Mouse (Mus musculus): Measurements from ENCODE around the gene Tbc1d1.

DNA sequence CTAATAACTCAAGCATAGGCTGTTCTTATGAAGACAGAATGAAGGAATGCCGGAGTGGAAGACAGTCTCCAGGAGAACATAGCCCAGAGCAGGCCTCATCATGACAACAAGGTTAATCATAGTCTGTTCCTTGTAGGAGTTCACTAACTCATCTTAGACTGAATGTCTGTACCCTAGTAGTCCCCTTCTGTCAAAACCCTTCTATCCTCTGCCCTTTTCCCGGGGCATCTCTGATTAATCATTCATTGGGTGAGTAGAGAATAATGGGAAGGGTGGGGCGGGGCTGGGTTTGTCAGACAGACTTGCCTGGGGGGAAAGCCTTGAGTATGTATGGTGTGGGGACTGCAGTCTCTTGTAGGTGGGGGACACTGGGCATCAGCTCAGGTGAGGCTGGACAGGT, 79.1 kb downstream of the Tbc1d1 start:
- TF ChIP-seq GATA1 (IDR thresholded peaks at IDR 0.05; ENCODE audit: borderline replicate concordance, low read length) (no peak), FLI1 (IDR thresholded peaks at IDR 0.05; ENCODE audit: low read length) (no peak)

Measured in megakaryocyte, embryonic 14.5 days (primary cell).